Mouse (Mus musculus): ENCODE measurements around the gene Gba.

- TF ChIP-seq CTCF (IDR thresholded peaks at IDR 0.05; ENCODE audit: low read depth) (no peak), EP300 (IDR thresholded peaks at IDR 0.05; ENCODE audit: low read depth) (no peak)
These were observed 35.8 kb upstream of the Gba start for GRCm38 (mm10) chr3:89166945-89167344.

Measured in heart, postnatal 0 days (tissue).